Mouse (Mus musculus) adrenal gland, adult 2 months (tissue): ENCODE measurements around the gene Tnni1. TPM values are rescaled to one million over a fixed set of nuclear protein-coding genes. Genes with fewer than 3 reads are reported as not detected.

Source experiments
- DNase-seq: peaks from one replicate; pipeline ENCODE4 v3.0.0; 2021
- polyA plus RNA-seq: library from polyadenylated mRNA; depleted of rRNA; stranded (reverse); fragments of >200 nt; gene quantifications from 2 replicates; pipeline ENCODE4 v1.2.3, GENCODE M21; 2012
- total RNA-seq, 2 experiments: library from RNA; stranded (reverse); gene quantifications; 2 replicates each; pipeline ENCODE4 v1.2.3; 2021

Gene Tnni1
- total and polyA plus RNA-seq, 3 experiments, result 0.15 TPM; not detected in 2

DNA sequence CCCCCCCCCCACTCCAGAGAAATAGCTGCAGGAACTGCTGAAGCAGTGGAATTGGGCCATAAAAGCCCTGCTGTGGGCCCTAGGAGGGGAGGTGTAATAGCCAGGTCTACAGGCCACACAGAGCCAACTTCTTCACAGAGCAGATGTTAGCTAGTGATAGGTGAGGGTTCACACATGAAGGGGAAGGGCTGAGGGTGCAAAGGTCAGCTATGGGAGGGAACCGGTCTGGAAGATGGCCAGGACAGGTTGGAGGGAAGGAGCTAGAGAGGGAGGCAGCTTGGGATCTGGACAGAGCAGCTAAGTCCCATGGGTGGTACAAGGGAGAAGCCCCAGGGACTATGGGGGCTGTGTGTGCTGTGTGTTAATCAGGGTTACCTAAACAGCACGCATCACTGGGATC, 30.9 kb downstream of the Tnni1 start:
- no peak for DNase-seq

DNA sequence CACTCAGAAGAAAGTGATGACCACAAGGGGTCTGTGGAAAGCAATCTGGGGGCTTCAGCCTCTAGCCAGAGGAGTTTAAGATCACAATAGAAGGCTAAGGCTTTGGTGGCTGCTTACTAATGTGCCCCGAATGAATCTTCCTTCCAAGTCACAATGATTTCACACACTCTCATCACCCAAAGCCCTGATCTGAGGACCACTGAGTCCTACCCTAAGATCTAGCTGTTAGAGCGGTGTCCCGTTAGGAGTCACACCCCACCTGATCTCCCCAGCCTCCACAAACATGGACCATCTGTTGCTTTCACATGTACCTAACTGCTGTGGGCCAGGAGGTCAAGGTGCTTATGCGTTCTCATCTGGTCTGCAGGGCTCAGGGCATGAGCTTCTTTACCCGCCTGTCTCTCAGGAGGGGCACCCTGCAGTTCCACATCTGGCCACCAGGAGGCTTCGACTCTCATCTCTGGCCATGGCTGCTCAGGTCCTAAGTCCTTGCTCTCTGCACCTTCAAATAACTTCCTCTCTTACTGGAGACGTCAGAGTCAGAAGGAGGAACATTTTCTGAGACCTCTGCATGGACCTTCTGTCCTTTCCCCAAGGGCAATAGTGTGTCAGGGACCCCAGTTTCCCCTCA, 31.9 kb downstream of the Tnni1 start:
- DNase-seq, result peak; percentile 77

DNA sequence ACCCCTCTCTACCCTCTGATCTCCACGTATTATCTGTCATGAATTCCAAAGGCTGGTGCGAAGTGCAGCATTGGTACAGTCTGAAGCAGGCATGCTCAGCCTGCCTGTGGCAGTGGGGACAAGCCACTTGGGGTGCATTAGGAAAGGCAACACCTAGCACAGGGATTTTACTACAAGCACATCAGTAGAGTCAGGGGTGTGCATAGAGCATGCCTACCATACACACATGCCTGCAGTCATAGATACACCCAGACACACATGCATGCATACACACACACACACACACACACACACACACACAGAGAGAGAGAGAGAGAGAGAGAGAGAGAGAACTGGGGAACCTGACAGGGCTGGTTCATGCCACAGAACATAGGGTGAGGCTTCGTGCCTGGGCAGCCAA, 33.0 kb downstream of the Tnni1 start:
- DNase-seq, result no peak

DNA sequence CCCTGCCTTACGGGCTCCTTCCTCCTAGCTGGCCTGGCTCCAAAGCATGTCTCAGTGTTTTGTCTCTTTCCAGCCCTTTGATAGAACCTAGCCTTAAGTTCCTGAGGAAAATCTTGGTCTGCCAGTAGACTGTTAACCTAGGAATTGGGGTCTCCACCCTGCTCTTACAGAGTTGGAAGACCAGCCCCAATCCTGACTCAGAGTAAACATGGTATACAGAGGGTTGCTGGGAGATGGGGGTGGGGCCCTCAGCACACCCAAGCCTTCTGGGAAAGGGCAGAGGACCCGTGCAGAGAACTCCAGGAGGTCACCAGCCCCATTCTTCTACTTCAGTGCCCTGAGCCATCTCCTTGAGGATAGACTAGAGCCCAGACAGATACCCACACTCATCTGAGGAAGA, 33.4 kb downstream of the Tnni1 start:
- no peak for DNase-seq

DNA sequence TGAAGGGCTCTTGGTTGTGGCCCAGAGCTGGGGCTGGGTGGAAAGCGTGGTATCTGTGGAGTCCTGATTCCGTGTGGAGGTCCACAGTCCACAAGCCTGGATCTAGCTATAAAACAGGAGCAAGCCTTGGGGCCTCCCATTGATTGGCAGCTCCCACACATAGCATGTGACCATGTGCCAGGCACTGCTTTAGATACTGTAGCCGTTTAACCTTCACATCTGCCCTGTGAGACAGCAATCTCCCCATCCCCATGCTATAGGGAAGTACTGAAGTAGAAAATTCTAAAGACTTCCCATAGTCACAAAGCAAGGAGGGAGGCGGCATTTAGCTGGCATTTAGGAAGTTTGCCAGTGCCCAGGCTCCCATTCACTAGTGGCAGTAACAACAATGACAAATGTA, 33.8 kb downstream of the Tnni1 start:
- DNase-seq, result no peak

DNA sequence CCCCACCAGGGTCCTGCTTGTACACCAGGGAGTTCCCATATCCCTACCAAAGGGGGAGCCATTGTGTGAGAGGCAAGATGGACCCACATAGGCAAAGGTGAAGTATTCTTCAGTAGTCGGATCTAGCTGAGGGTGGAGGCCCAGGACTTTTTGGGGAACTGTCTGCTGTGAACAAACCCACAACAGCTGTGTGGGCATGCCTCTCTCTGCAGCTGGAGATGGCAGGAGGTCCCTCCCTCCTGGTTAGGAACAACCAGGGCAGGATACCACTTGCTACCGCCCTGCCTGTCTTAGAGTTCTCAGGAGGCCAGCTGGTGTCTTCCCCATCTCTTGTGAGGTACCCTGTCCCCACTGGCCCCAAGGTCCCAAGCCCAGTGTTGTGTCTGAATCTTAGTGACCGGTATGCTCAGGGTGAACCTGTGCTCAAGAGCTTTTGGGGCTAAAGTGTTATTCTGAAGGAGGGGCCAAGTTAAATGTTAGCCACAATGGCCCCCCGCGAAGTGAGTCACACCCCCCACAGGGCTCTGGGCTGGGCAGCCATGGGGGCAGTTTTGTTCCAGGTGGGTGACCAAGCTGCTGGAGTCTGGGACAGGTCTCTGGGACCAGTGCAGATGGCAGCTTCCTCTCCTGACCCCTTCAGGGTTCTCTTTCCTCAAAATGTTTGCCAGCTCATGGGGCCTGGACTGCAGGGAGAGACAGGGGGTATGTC, 34.6 kb downstream of the Tnni1 start:
- DNase-seq, result no peak

DNA sequence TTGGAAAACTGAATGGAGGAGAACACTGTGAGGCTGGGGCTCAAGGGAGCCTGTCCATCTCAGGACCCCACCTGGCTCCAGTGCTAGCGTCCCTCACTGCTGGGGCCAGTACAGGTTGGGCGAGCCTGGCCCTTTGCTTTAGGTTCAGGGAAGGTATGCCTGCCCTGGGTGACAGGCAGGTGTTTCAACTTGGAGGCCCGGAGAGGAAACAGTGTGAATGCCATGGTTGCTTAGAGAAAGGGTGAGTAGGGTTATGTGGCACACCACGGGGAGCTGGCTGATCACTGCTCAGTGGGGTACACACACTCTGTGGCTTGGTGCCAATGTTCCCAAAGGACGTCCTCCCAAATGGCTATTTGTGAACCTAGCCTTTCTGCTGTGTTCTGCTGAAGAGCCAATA, 35.3 kb downstream of the Tnni1 start:
- no peak for DNase-seq

DNA sequence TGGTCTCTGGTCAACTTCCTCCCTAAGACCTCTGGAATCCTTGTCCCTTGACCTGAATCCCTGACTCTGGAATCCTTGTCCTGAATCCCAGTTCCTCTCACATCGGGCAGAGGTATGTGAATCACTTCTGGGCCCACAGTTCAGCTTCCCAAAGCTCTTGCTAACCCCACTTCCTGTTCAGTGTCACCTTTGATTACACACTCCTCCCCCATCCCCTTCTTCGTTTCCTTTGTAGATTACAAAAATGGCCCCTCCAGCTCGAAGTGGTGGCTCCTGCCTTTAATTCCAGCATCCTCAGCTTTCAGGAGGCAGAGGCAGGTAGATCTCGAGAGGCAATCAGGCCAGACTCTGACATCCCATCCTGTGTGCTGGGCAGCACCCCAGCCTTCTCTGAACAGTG, 38.4 kb downstream of the Tnni1 start:
- no peak for DNase-seq

DNA sequence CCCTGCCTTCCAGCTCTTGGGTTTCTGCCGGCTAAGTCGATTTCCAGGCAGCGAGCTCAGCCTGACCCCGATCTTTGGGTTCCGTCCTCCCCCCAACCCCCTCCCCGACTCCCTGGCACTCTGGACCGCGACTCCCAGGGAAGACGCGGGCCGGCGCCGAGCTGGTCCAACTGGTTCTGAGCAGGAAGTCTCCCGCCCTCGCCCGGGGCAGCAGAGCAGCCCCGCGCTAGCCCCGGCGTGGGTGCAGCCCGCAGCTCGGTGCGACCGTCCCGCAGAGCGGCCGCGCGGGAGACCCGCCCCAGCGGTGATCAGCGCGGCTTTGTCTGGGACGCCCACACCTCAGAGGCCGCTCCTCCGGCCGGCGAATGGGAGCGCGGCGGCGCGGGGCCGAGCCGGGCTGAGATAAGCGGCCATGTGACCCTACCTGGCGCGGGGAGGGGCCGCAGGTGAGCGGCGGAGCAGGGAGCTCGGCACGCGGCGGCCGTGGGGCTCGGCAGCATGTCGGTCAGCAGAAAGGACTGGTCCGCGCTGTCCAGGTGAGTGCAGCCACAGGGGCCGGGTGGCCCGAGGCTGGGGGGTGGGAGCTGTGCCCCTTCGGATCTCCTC, 39.4 kb downstream of the Tnni1 start, which contains the start of gene Lad1:
TSS of gene Lad1 (plus strand) at position 118 of the 606 bp plus-strand sequence.
- DNase-seq, result peak; percentile 18

DNA sequence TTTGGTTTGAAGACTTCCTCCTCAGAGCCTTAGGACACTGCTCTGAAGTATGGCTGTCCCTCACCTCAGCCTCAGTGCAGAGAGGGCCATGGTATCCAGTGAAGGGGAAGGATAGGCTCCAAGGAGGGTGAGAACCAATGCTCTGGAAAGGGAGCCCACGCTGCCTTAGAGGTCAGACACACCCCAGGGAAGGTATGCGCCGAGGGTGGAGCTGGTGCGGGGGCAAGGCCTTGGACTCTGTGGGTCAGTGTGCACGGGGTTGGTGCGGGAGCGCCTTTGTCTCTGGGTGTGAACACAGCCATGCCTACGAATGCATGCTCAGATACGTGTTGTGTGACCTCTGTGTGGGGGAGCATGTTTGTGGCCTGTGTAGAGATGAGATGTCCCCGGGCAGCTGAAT, 40.8 kb downstream of the Tnni1 start:
- no peak for DNase-seq

DNA sequence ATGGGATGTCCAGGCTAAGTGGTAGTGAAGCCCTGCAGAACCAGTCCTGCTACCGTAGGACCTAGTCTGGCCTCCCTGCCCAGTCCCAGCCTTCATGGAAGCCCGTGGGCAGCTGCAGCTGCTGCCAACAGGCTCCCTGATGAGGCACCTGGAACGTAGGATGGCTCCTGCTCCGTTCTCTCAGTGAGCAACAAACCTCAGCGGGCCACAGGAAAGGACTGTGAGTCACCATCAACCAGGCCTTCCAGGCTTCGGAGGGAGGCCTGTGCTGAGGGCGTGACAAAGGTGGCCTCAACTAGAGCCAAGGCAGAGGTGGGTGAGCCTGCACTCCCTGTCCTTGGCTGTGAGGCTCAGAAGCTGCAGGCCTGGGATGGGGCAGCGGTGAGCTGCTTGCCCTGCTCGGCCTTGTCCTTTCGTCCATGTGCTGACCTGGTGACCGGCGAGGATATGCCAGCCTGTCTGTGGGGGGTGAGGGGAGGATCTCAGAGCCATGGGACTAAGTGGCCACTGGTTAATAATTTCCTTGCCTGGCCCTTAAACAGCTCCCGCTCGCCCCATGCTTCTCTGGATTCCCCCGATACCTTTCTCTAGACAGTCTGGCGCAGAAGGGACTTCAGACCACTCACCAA, 41.6 kb downstream of the Tnni1 start:
- DNase-seq, result peak; percentile 40

DNA sequence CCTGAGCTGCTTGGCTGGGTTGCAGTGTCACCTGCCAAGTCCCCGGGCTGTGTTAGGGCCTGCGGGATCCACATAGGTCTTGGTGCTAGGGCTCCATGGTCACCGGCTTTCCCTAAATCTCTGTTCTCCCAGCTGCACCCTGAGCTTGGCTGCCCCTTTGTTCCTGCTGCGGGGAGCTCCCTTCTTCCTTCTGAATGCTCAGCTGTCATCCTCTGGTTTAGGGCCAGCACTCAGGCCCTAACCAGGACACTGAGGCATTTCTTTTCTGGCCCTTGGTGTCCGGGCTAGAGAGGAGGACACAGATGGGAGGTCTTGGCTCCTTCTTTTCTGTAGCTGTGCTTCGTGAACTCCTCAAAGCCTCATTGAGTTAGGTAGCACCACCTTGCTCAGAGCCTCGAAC, 42.5 kb downstream of the Tnni1 start:
- no peak for DNase-seq

DNA sequence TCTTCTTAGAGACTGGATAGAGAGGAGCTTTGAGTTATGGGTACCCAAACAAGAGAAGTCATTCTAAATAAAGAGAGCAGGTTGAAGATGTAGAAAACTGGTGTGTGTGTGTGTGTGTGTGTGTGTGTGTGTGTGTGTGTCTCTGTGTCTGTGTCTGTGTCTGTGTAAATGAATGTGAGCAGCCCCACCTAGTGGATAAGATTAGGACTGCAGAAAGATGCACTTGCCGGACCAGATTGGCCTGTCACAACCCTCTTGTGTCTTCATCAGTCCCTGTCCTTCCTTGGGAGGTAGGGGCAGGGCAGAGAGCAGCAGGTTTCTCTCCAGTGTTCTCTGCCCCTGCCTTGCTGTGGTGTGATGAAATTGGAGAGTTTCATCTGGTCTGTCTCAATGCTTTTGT, 49.7 kb downstream of the Tnni1 start:
- DNase-seq, result peak; percentile 24

DNA sequence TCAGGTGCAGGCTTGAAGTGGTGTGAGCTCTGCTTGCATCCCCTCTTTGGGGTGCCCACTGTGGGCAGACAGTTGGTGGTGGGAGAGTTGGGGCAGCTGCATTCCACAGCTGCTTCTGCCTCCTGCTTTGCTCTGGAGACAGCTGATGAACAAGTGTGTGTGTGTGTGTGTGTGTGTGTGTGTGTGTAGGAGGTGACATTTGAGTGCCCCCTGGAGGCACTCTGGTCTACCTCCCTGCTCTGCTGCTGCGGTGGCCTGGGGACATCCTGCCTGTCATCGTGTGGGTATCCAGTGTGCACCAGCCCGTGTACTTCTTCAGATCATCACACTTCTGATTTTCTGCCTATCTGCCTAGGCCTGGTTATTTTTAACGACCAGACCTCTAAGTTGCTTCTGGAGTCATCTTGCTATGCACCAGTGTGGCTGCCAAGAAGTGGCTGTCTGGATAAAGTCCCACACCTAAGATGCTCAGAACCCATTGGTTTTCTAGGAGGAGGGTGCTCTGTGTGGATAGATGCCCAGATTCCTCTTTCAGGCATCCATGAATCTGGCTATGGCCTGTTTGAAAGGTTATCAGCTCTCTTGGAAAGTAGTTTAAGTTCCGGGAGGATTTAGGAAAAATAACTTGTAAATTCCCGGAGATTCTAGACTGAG, 55.1 kb downstream of the Tnni1 start:
- DNase-seq, result no peak

DNA sequence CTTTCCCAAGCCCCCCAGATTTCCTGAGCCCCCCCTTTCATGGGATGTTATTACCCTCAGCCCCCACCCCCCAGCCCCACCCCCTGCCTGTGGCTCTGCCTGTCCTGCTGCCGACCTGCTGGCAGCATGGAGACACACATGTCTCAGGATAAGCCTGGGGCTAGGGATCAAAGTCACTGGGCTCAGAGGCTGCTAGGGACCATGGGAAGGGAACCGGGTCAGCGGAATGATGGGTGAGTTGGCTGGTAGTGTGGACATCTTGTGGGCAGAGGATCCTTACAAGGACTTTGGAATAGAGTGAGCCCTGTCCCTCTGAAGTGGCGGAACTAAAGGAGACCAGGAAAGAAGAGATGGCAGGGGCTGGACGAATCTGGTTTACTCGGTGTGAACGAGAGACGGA, 55.7 kb downstream of the Tnni1 start:
- DNase-seq, result no peak

DNA sequence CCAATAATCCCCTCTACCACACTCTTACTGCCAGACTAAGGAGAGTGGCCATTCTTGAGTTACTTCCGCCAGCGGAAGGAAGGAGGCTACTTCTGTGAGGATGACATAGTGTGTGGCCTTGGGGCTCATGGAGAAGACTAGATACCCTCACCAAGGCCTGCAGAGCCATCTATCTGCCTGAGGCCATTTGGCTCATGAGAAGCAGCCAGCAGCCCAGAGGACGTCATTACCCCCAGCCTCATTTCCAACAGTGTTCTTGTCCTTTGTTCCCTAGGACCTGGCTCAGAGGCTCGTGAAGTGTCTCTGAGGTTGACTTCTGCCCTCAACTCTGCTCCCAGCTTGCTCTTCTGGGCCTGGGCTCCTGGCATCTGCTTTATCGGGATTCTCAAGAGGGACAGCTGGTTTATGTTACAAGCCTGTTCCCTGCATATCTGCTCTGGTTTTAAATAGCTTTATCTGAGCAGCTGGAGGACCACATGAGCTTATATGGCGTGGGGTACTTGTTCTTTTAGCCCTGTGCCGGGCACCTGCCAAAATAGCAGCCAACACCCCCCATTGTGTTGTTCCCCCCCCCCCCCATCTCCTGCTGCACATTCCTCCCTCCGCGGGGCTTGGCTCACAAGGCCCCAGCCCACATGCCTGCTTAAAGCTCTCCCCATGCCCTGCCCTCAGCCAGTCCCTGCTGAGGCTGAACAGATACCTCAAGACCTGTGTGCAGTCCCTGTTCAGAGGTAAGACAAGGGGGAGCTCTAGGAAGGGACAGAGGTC, 56.7 kb downstream of the Tnni1 start, which contains the start of gene Tnnt2:
TSS of gene Tnnt2 (plus strand) at position 639 of the 768 bp plus-strand sequence.
- DNase-seq, result no peak

DNA sequence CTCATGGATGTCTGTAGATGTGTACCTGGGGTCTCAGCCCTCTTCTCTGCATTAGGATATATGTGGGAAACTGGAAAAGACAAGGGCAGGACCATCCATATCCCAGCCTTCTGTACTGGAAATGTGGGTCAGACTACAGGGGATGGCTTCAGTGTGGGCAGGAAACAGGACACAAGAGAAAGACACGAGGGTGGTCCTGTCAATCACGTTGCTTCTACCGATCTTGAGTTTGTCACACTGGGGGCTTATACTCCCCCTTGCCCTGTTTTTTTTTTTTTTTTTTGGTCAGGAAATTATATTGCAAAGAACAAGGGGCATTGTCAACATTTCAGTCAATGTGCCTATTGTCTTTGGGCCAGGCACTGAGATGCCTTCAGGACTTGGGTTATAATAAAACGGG, 59.4 kb downstream of the Tnni1 start:
- DNase-seq, result no peak

DNA sequence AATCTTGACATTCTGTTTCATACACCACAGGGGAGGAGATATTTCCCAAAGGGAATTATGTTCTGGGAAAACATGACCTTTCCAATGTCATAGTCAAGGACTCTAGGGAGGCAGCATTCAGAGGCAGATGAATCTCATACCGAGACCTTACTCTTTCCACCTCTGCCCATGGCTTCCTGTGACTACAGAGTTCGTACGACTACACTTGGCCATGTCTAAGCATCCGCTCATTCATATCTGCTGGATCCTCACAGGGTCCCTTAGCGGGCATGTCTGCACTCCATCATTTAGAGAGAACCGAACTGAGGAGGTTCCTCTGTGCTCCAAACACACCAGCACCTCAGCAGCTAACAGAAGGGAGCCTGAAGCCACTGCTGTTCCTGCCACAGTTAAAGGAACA, 59.8 kb downstream of the Tnni1 start:
- no peak for DNase-seq

DNA sequence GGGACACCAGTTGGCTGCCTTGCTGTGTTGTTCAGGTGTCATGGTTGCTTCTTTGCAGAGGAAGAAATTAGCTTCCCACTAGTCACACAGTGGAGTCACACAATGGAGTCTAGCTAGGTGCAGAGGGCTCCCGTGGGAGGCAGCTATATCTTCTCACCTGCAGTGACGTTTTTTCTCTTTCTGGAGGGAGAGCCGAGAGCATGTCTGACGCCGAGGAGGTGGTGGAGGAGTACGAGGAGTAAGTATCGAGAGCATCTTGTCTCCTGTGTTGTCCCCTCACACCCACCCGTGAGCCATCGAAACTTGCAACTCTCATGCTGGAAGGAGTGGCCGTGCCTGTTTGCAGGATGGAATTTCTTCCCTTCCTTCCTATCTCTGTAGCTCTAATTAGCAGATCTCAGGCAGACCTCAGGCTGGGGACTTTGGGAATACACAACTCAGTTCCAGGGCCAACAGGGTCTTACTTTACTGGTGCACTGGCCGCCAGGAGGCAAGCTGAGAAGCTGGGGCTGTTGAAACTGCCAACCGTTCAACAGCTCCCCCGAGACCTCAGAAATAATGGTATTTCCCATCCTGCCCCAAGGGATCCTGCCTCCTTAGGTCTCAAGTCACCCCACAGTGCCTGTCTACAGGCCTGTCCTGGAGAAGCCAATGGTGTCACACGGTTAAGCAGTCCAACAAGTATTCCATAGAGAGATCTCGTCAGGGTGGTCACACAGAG, 61.6 kb downstream of the Tnni1 start:
- DNase-seq, result no peak

DNA sequence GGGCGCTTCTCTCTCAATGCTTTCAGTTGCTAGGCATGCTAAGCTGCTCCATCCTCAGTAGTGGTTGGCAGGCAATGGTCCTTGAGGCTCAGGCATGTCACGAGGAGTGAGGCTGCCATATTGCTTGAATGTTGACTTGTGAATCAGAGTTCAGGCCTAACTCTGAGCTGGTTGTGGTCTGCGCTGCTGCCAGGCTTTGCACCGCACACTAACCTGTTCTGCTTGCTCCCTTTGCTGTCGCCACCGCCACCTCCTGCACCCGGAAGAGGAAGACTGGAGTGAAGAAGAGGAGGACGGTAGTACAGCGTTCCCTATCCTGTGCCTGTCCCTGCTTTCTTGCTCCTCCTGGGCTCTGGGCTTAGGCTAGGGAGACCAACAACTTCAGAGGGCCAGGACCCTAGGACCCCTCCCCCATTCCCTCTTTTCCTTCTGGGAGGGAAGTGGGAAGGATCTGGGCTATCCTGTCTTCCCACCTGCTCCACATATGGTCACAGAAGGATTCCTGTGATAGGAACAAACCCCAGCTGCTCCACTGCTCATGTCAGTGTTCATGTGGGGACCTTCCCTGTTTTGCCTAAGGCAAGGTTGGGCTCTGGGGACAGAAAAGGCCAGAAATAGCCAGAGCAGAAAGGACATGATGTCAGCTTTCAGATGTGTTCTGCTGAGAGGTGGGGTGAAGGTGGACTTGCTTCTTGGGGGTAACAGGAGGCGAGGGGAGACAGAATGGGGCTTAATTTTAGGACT, 64.5 kb downstream of the Tnni1 start:
- no peak for DNase-seq
